Mouse (Mus musculus): Measurements from ENCODE around the gene D16Ertd472e. TPM values are rescaled to one million over a fixed set of nuclear protein-coding genes. Genes with fewer than 3 reads are reported as not detected.

D16Ertd472e gene
- polyA plus RNA-seq, 1 experiment from 2014 or later: 6.8 TPM

- no peak overlapping the region for H3K4me2 ChIP-seq
Observed at GRCm38 (mm10) chr16:78585664-78586397, 9.3 kb upstream of the D16Ertd472e start.

GRCm38 (mm10) chr16:78585163-78585562, 8.7 kb upstream of the D16Ertd472e start:
- 87% methylated on average over 4 of the region's 4 CpGs for WGBS
- Histone ChIP-seq H3K9me3 (no peaks in the 10 kb centered on the region), H3K9ac (no peak overlapping the region), H3K4me1 (replicated peaks) (no peaks in the 10 kb centered on the region), H3K27me3 (no peaks in the 10 kb centered on the region), H3K36me3 (no peaks in the 10 kb centered on the region), H3K27ac (replicated peaks) (no peak overlapping the region), H3K4me3 (no peak overlapping the region), H3K4me2 (no peak overlapping the region)
- no peak for ATAC-seq (ENCODE audit: low read depth)

More at GRCm38 (mm10) chr16:78585664-78586397, 9.3 kb upstream of the D16Ertd472e start:
- Histone ChIP-seq H3K27me3 (no peaks in the 10 kb centered on the region), H3K9me3 (no peaks in the 10 kb centered on the region), H3K4me3 (no peak overlapping the region), H3K36me3 (no peaks in the 10 kb centered on the region), H3K27ac (replicated peaks) (no peak overlapping the region), H3K4me1 (replicated peaks) (no peaks in the 10 kb centered on the region), H3K9ac (no peak overlapping the region)
- no peak for ATAC-seq (ENCODE audit: low read depth)
- 85% methylated on average over 11 of the region's 11 CpGs for WGBS

GRCm38 (mm10) chr16:78583968-78584367, 7.5 kb upstream of the D16Ertd472e start:
- H3K27ac ChIP-seq (replicated peaks): no peak overlapping the region
- no peaks in the 10 kb centered on the region for H3K36me3 ChIP-seq
- H3K4me2 ChIP-seq: no peak overlapping the region
- H3K27me3 ChIP-seq: no peaks in the 10 kb centered on the region
- H3K4me3 ChIP-seq: no peak overlapping the region
- ATAC-seq (ENCODE audit: low read depth): no peak
- no peak overlapping the region for H3K9ac ChIP-seq
- no peaks in the 10 kb centered on the region for H3K4me1 ChIP-seq (replicated peaks)
- no peaks in the 10 kb centered on the region for H3K9me3 ChIP-seq
- 91% methylated on average over 4 of the region's 4 CpGs for WGBS

GRCm38 (mm10) chr16:78580387-78580786, 3.9 kb upstream of the D16Ertd472e start:
- Histone ChIP-seq H3K4me2 (no peak overlapping the region), H3K4me3 (no peak overlapping the region), H3K4me1 (replicated peaks) (peaks cover 3% of the 10 kb centered on the region; the same call in 1 of the 2 replicates), H3K9ac (no peak overlapping the region), H3K36me3 (no peaks in the 10 kb centered on the region), H3K27me3 (no peaks in the 10 kb centered on the region), H3K27ac (replicated peaks) (no peak overlapping the region), H3K9me3 (no peaks in the 10 kb centered on the region)
- ATAC-seq (ENCODE audit: low read depth): no peak
- 91% methylated on average over 7 of the region's 7 CpGs for WGBS

GRCm38 (mm10) chr16:78579386-78579785, 2.9 kb upstream of the D16Ertd472e start:
- ATAC-seq (ENCODE audit: low read depth): no peak
- WGBS: 88% methylated on average over 4 of the region's 4 CpGs
- H3K4me1 ChIP-seq (replicated peaks): peaks cover 13% of the 10 kb centered on the region
- H3K4me3 ChIP-seq: no peak overlapping the region
- H3K27ac ChIP-seq (replicated peaks): no peak overlapping the region
- no peaks in the 10 kb centered on the region for H3K36me3 ChIP-seq
- no peaks in the 10 kb centered on the region for H3K9me3 ChIP-seq
- H3K4me2 ChIP-seq: no peak overlapping the region
- H3K9ac ChIP-seq: no peak overlapping the region
- no peaks in the 10 kb centered on the region for H3K27me3 ChIP-seq

- peak; percentile 6; the same call in 1 of the 2 replicates for ATAC-seq (ENCODE audit: low read depth)
- Histone ChIP-seq H3K9ac (peak overlapping the region; percentile 83), H3K27me3 (no peaks in the 10 kb centered on the region), H3K27ac (replicated peaks) (0 out of 2 replicates have a peak overlapping the region, but pooled peaks have one; percentile 86), H3K9me3 (no peaks in the 10 kb centered on the region), H3K4me2 (peak overlapping the region; percentile 71), H3K4me3 (peak overlapping the region; percentile 80), H3K4me1 (replicated peaks) (peaks cover 33% of the 10 kb centered on the region), H3K36me3 (no peaks in the 10 kb centered on the region)
- 29% methylated on average over 14 of the region's 14 CpGs for WGBS
Observed at GRCm38 (mm10) chr16:78577085-78577671, 670 bp upstream of the D16Ertd472e start.

- WGBS: under 1% methylated on average over 41 of the region's 41 CpGs
- ATAC-seq (ENCODE audit: low read depth): peak; percentile 88
- H3K4me2 ChIP-seq: peak overlapping the region; percentile 71
- H3K27me3 ChIP-seq: no peaks in the 10 kb centered on the region
- no peaks in the 10 kb centered on the region for H3K36me3 ChIP-seq
- H3K9me3 ChIP-seq: no peaks in the 10 kb centered on the region
- peak overlapping the region; percentile 80 for H3K4me3 ChIP-seq
- H3K4me1 ChIP-seq (replicated peaks): peaks cover 33% of the 10 kb centered on the region
- peak overlapping the region; percentile 86 for H3K27ac ChIP-seq (replicated peaks)
- peak overlapping the region; percentile 83 for H3K9ac ChIP-seq
Observed at GRCm38 (mm10) chr16:78575852-78576477, 543 bp downstream of the D16Ertd472e start.

GRCm38 (mm10) chr16:78575190-78575851, 1.2 kb downstream of the D16Ertd472e start:
- ATAC-seq (ENCODE audit: low read depth): no peak
- Histone ChIP-seq H3K36me3 (no peaks in the 10 kb centered on the region), H3K27me3 (no peaks in the 10 kb centered on the region), H3K4me2 (peak overlapping the region; percentile 71), H3K9me3 (no peaks in the 10 kb centered on the region), H3K27ac (replicated peaks) (peak overlapping the region; percentile 86; the same call in 1 of the 2 replicates), H3K9ac (peak overlapping the region; percentile 83), H3K4me3 (peak overlapping the region; percentile 80), H3K4me1 (replicated peaks) (peaks cover 33% of the 10 kb centered on the region)
- 36% methylated on average over 4 of the region's 4 CpGs for WGBS

- Histone ChIP-seq H3K36me3 (no peaks in the 10 kb centered on the region), H3K9me3 (no peaks in the 10 kb centered on the region), H3K4me3 (peak overlapping the region; percentile 17), H3K27ac (replicated peaks) (no peak overlapping the region), H3K4me1 (replicated peaks) (peaks cover 33% of the 10 kb centered on the region), H3K9ac (peak overlapping the region; percentile 47), H3K4me2 (peak overlapping the region; percentile 71), H3K27me3 (no peaks in the 10 kb centered on the region)
- no peak for ATAC-seq (ENCODE audit: low read depth)
- 49% methylated on average over 6 of the region's 6 CpGs for WGBS
Observed at GRCm38 (mm10) chr16:78574241-78574640, 2.3 kb downstream of the D16Ertd472e start.

GRCm38 (mm10) chr16:78573016-78573415, 3.5 kb downstream of the D16Ertd472e start:
- ATAC-seq (ENCODE audit: low read depth): no peak
- Histone ChIP-seq H3K4me3 (no peak overlapping the region), H3K27ac (replicated peaks) (no peak overlapping the region), H3K27me3 (no peaks in the 10 kb centered on the region), H3K9me3 (no peaks in the 10 kb centered on the region), H3K4me2 (peak overlapping the region; percentile 71; the same call in 1 of the 2 replicates), H3K9ac (no peak overlapping the region), H3K4me1 (replicated peaks) (peaks cover 33% of the 10 kb centered on the region), H3K36me3 (no peaks in the 10 kb centered on the region)
- WGBS: 30% methylated on average over 4 of the region's 4 CpGs

- H3K9me3 ChIP-seq: 0 out of 2 replicates have a peak, but pooled peaks cover 3% of the 10 kb centered on the region
- no peak overlapping the region for H3K9ac ChIP-seq
- no peak overlapping the region for H3K4me3 ChIP-seq
- H3K27me3 ChIP-seq: no peaks in the 10 kb centered on the region
- H3K27ac ChIP-seq (replicated peaks): no peak overlapping the region
- H3K4me2 ChIP-seq: no peak overlapping the region
- no peak for ATAC-seq (ENCODE audit: low read depth)
- H3K36me3 ChIP-seq: peaks cover 52% of the 10 kb centered on the region
- no peaks in the 10 kb centered on the region for H3K4me1 ChIP-seq (replicated peaks)
- WGBS: 90% methylated on average over 13 of the region's 13 CpGs
Observed at GRCm38 (mm10) chr16:78564110-78564821, 12.2 kb downstream of the D16Ertd472e start.

All from neural tube, embryonic 13.5 days (tissue).